Mouse (Mus musculus) erythroblast, embryonic 14.5 days (primary cell): ENCODE data around the gene Nktr. TPM values are rescaled to one million over a fixed set of nuclear protein-coding genes. Genes with fewer than 3 reads are reported as not detected.

ENCODE experiments used
- H3K27me3 ChIP-seq: 2 replicates; pipeline ENCODE4 v1.6.1; 2012; ENCODE audit warnings: inconsistent platforms; ENCODE audit not compliant: control insufficient read depth
- H3K36me3 ChIP-seq: 2 replicates; pipeline ENCODE4 v1.6.1; 2012; ENCODE audit warnings: mild to moderate bottlenecking, inconsistent platforms; ENCODE audit not compliant: control insufficient read depth
- H3K4me1 ChIP-seq: 2 replicates; pipeline ENCODE4 v1.6.1; 2012; ENCODE audit warnings: inconsistent platforms; ENCODE audit not compliant: control insufficient read depth
- H3K4me3 ChIP-seq: replicated peaks from 2 replicates; pipeline ENCODE3; 2012; ENCODE audit warnings: moderate library complexity, mild to moderate bottlenecking, inconsistent platforms
- H3K9me3 ChIP-seq: 2 replicates; pipeline ENCODE4 v1.6.1; 2012; ENCODE audit warnings: low read length, inconsistent platforms, mixed read lengths; ENCODE audit not compliant: control insufficient read depth
- GATA1 ChIP-seq: IDR thresholded peaks from 2 replicates; pipeline ENCODE4 v1.6.1; 2012; ENCODE audit warnings: low read length, inconsistent platforms, mixed read lengths
- TAL1 ChIP-seq: IDR thresholded peaks from 3 replicates; pipeline ENCODE4 v1.6.1; 2012; ENCODE audit warnings: low read length, inconsistent platforms, mixed read lengths
- polyA plus RNA-seq: library from polyadenylated mRNA; stranded (reverse); fragments of >175 nt; gene quantifications from 2 replicates; pipeline ENCODE4 v1.2.3, GENCODE M21; 2012

Nktr gene
- polyA plus RNA-seq, 1 experiment: 1.8 TPM

DNA sequence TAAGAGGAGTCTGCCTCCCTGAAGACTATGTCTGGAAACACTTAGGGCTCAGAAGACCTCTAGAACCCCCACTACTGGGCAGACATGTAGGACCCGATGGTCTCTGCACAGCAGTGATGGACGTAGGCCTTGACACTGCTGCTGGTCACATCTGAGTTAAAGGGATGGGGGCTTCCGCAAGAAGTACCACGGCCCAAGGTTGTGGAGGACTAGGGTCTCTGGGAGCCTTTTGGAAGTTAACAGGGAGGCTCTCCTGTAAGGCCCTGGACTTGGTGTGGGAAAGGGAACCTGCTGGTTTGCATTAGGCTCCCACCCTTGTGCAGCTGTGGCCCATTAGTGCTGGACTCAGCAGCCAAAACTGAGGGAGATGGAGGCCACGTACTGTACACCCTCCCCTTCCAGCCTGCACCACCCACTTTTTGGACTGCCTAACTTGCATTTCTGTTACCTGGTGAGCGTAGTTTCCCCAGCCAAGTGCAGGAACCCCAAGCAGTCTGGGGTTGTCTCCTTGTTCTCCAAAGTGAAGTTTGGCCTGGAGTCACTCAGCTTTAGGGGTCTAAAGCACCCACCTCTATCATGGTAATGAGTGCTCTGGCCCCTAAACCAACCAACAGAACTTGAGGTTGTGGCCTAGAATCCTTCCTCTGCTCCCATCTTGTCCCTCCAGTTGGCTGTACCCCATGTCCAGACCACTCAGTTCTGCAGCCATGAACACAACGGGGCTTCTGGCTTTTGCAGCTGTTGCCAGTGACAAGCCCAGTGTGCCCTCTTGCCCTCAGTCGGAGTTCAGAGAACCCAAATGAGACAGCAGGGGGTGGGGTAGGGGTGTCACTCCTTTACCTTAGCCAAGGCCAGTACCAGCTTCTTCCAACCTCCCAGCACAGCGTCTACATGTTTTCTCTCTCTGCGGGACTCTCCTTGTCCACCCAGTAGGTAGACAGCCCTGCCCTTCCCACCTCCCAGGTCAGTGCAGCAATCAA lies 39.2 kb downstream of the Nktr start:
- peaks cover 50% of the 10 kb centered on the region for H3K36me3 ChIP-seq
- peaks cover 51% of the 10 kb centered on the region for H3K27me3 ChIP-seq

GRCm38 (mm10) chr9:121759091-121760081 lies 40.4 kb downstream of the Nktr start, which contains the start of gene Zfp651:
TSS of gene Zfp651 (plus strand) at chr9:121759330.
- peaks cover 41% of the 10 kb centered on the region for H3K36me3 ChIP-seq
- peak within 1 kb of the TSS; percentile 53 for H3K4me3 ChIP-seq
- peaks cover 51% of the 10 kb centered on the region for H3K27me3 ChIP-seq

More for the DNA sequence above, 39.2 kb downstream of the Nktr start:
- Histone ChIP-seq H3K9me3 (no peaks in the 10 kb centered on the region), H3K4me3 (no peak overlapping the region), H3K4me1 (peaks cover 8% of the 10 kb centered on the region)
- TF ChIP-seq GATA1 (no peak), TAL1 (no peak)

GRCm38 (mm10) chr9:121760271-121761090 lies 41.5 kb downstream of the Nktr start:
- peak overlapping the region; percentile 47 for H3K4me3 ChIP-seq
- no peak for TF ChIP-seq TAL1
- no peak for TF ChIP-seq GATA1
- peaks cover 51% of the 10 kb centered on the region for H3K27me3 ChIP-seq
- peaks cover 8% of the 10 kb centered on the region for H3K4me1 ChIP-seq
- H3K9me3 ChIP-seq: no peaks in the 10 kb centered on the region
- peaks cover 31% of the 10 kb centered on the region for H3K36me3 ChIP-seq

More at GRCm38 (mm10) chr9:121759091-121760081, 40.4 kb downstream of the Nktr start, which contains the start of gene Zfp651:
- Histone ChIP-seq H3K9me3 (no peaks in the 10 kb centered on the region), H3K4me1 (peaks cover 8% of the 10 kb centered on the region)
- no peak for TF ChIP-seq GATA1
- TF ChIP-seq TAL1: no peak

- H3K36me3 ChIP-seq: peaks cover 27% of the 10 kb centered on the region
- peaks cover 8% of the 10 kb centered on the region for H3K4me1 ChIP-seq
- no peak overlapping the region for H3K4me3 ChIP-seq
- H3K9me3 ChIP-seq: no peaks in the 10 kb centered on the region
- H3K27me3 ChIP-seq: peaks cover 51% of the 10 kb centered on the region
- TF ChIP-seq GATA1 (no peak), TAL1 (no peak)
Measured at GRCm38 (mm10) chr9:121761091-121761665, 42.2 kb downstream of the Nktr start.

- H3K4me3 ChIP-seq: no peak overlapping the region
- H3K4me1 ChIP-seq: peaks cover 8% of the 10 kb centered on the region
- H3K27me3 ChIP-seq: peaks cover 51% of the 10 kb centered on the region
Measured at GRCm38 (mm10) chr9:121761787-121762186, 42.8 kb downstream of the Nktr start.

GRCm38 (mm10) chr9:121762248-121762647 lies 43.3 kb downstream of the Nktr start:
- H3K4me1 ChIP-seq: peaks cover 8% of the 10 kb centered on the region
- H3K27me3 ChIP-seq: peaks cover 51% of the 10 kb centered on the region
- no peak for TF ChIP-seq TAL1
- TF ChIP-seq GATA1: no peak
- H3K36me3 ChIP-seq: peaks cover 19% of the 10 kb centered on the region
- no peak overlapping the region for H3K4me3 ChIP-seq
- no peaks in the 10 kb centered on the region for H3K9me3 ChIP-seq

More at GRCm38 (mm10) chr9:121761787-121762186, 42.8 kb downstream of the Nktr start:
- H3K36me3 ChIP-seq: peaks cover 22% of the 10 kb centered on the region
- TF ChIP-seq GATA1: no peak
- TF ChIP-seq TAL1: no peak
- no peaks in the 10 kb centered on the region for H3K9me3 ChIP-seq

- no peak overlapping the region for H3K4me3 ChIP-seq
Measured at GRCm38 (mm10) chr9:121762761-121763160, 43.8 kb downstream of the Nktr start.

More at GRCm38 (mm10) chr9:121762761-121763160, 43.8 kb downstream of the Nktr start:
- Histone ChIP-seq H3K4me1 (peaks cover 8% of the 10 kb centered on the region), H3K27me3 (peaks cover 48% of the 10 kb centered on the region), H3K9me3 (no peaks in the 10 kb centered on the region), H3K36me3 (peaks cover 15% of the 10 kb centered on the region; the same call in 1 of the 2 replicates)
- TF ChIP-seq TAL1 (no peak), GATA1 (no peak)
